Mouse (Mus musculus) ZHBTc4 (cell line): ENCODE measurements around the gene Rpl19.

Experiments
- DNase-seq: peaks from one replicate; pipeline ENCODE4 v3.0.0-alpha.2; 2011; ENCODE audit warnings: low read depth, low spot score

The Rpl19 gene

GRCm38 (mm10) chr11:98052129-98052988, 25.8 kb downstream of the Rpl19 start:
- DNase-seq, result peak; percentile 72

- peak; percentile 93 for DNase-seq
Measured at GRCm38 (mm10) chr11:98052989-98053834, 26.7 kb downstream of the Rpl19 start, which contains the start of gene Stac2. TSS of gene Stac2 (minus strand) at chr11:98053462.

- DNase-seq, result peak; percentile 90
Measured at GRCm38 (mm10) chr11:98057466-98057865, 31.0 kb downstream of the Rpl19 start.

GRCm38 (mm10) chr11:98057998-98058397, 31.5 kb downstream of the Rpl19 start:
- peak; percentile 96 for DNase-seq

GRCm38 (mm10) chr11:98059662-98060061, 33.2 kb downstream of the Rpl19 start:
- DNase-seq, result no peak

GRCm38 (mm10) chr11:98060104-98060692, 33.7 kb downstream of the Rpl19 start:
- no peak for DNase-seq

GRCm38 (mm10) chr11:98061441-98061840, 34.9 kb downstream of the Rpl19 start:
- no peak for DNase-seq

- DNase-seq, result no peak
Measured at GRCm38 (mm10) chr11:98061904-98062562, 35.5 kb downstream of the Rpl19 start.

GRCm38 (mm10) chr11:98066201-98066600, 39.7 kb downstream of the Rpl19 start:
- DNase-seq, result no peak

- DNase-seq, result peak; percentile 93
Measured at GRCm38 (mm10) chr11:98067255-98067654, 40.7 kb downstream of the Rpl19 start.

GRCm38 (mm10) chr11:98073442-98073841, 46.9 kb downstream of the Rpl19 start:
- DNase-seq, result peak; percentile 46

GRCm38 (mm10) chr11:98075195-98075808, 48.8 kb downstream of the Rpl19 start:
- DNase-seq, result peak; percentile 90

GRCm38 (mm10) chr11:98077086-98077485, 50.6 kb downstream of the Rpl19 start:
- DNase-seq, result no peak
